Mouse (Mus musculus): ENCODE measurements at regions not wholly inside any gene's neighbourhood (a gene's known extent, or its start where the extent isn't known, plus 50 kb on each side); places are given as distances from the start of the nearest gene placed in this dataset.

- no peak for DNase-seq
- Histone ChIP-seq H3K4me1 (replicated peaks; ENCODE audit: control insufficient read depth, insufficient read depth, low read length) (no peaks in the 10 kb centered on the region), H3K27ac (ENCODE audit: control insufficient read depth, insufficient read depth, low read length) (no peak overlapping the region), H3K36me3 (ENCODE audit: control insufficient read depth, insufficient read depth, low read length) (no peaks in the 10 kb centered on the region), H3K4me3 (ENCODE audit: control insufficient read depth, insufficient read depth, low read length) (no peak overlapping the region), H3K27me3 (ENCODE audit: control insufficient read depth, insufficient read depth, low read length) (no peaks in the 10 kb centered on the region)
- TF ChIP-seq CTCF (IDR thresholded peaks at IDR 0.05; ENCODE audit: borderline replicate concordance, control insufficient read depth, extremely low read depth, insufficient read depth, low read length, poor library complexity) (no peak), POLR2A (IDR thresholded peaks at IDR 0.05; ENCODE audit: control insufficient read depth, extremely low read depth, insufficient read depth, low read length, poor library complexity) (no peak)
- 82% methylated on average over 6 of the region's 7 CpGs for WGBS
These were observed 697.3 kb downstream of the Cypt12 start for GRCm38 (mm10) chr3:18645481-18645880.

- no peak for DNase-seq
- 93% methylated on average over 7 of the region's 7 CpGs for WGBS
- no peak for TF ChIP-seq POLR2A (IDR thresholded peaks at IDR 0.05; ENCODE audit: control insufficient read depth, extremely low read depth, insufficient read depth, low read length, poor library complexity)
- TF ChIP-seq CTCF (IDR thresholded peaks at IDR 0.05; ENCODE audit: borderline replicate concordance, control insufficient read depth, extremely low read depth, insufficient read depth, low read length, poor library complexity), result no peak
- H3K4me1 ChIP-seq (replicated peaks; ENCODE audit: control insufficient read depth, insufficient read depth, low read length), result no peaks in the 10 kb centered on the region
- H3K36me3 ChIP-seq (ENCODE audit: control insufficient read depth, insufficient read depth, low read length), result no peaks in the 10 kb centered on the region
- no peaks in the 10 kb centered on the region for H3K27me3 ChIP-seq (ENCODE audit: control insufficient read depth, insufficient read depth, low read length)
- no peak overlapping the region for H3K27ac ChIP-seq (ENCODE audit: control insufficient read depth, insufficient read depth, low read length)
- no peak overlapping the region for H3K4me3 ChIP-seq (ENCODE audit: control insufficient read depth, insufficient read depth, low read length)
These were observed 697.7 kb downstream of the Cypt12 start for GRCm38 (mm10) chr3:18645927-18646326.

- no peak overlapping the region for H3K27ac ChIP-seq (ENCODE audit: control insufficient read depth, insufficient read depth, low read length)
- no peak overlapping the region for H3K4me3 ChIP-seq (ENCODE audit: control insufficient read depth, insufficient read depth, low read length)
- no peaks in the 10 kb centered on the region for H3K4me1 ChIP-seq (replicated peaks; ENCODE audit: control insufficient read depth, insufficient read depth, low read length)
- no peaks in the 10 kb centered on the region for H3K27me3 ChIP-seq (ENCODE audit: control insufficient read depth, insufficient read depth, low read length)
- DNase-seq, result no peak
- TF ChIP-seq CTCF (IDR thresholded peaks at IDR 0.05; ENCODE audit: borderline replicate concordance, control insufficient read depth, extremely low read depth, insufficient read depth, low read length, poor library complexity) (no peak), POLR2A (IDR thresholded peaks at IDR 0.05; ENCODE audit: control insufficient read depth, extremely low read depth, insufficient read depth, low read length, poor library complexity) (no peak)
- 87% methylated on average over 1 of the region's 1 CpGs for WGBS
- H3K36me3 ChIP-seq (ENCODE audit: control insufficient read depth, insufficient read depth, low read length), result no peaks in the 10 kb centered on the region
These were observed 705.3 kb downstream of the Cypt12 start for GRCm38 (mm10) chr3:18653557-18653956.

- H3K36me3 ChIP-seq (ENCODE audit: control insufficient read depth, insufficient read depth, low read length), result no peaks in the 10 kb centered on the region
- H3K4me1 ChIP-seq (replicated peaks; ENCODE audit: control insufficient read depth, insufficient read depth, low read length), result no peaks in the 10 kb centered on the region
- no peak overlapping the region for H3K27ac ChIP-seq (ENCODE audit: control insufficient read depth, insufficient read depth, low read length)
- TF ChIP-seq POLR2A (IDR thresholded peaks at IDR 0.05; ENCODE audit: control insufficient read depth, extremely low read depth, insufficient read depth, low read length, poor library complexity), result no peak
- TF ChIP-seq CTCF (IDR thresholded peaks at IDR 0.05; ENCODE audit: borderline replicate concordance, control insufficient read depth, extremely low read depth, insufficient read depth, low read length, poor library complexity), result no peak
- no peak for DNase-seq
- H3K27me3 ChIP-seq (ENCODE audit: control insufficient read depth, insufficient read depth, low read length), result no peaks in the 10 kb centered on the region
- WGBS, result 87% methylated on average over 2 of the region's 2 CpGs
- H3K4me3 ChIP-seq (ENCODE audit: control insufficient read depth, insufficient read depth, low read length), result no peak overlapping the region
These were observed 717.5 kb downstream of the Cypt12 start for GRCm38 (mm10) chr3:18665738-18666137.

- Histone ChIP-seq H3K36me3 (ENCODE audit: control insufficient read depth, insufficient read depth, low read length) (no peaks in the 10 kb centered on the region), H3K27ac (ENCODE audit: control insufficient read depth, insufficient read depth, low read length) (no peak overlapping the region), H3K4me1 (replicated peaks; ENCODE audit: control insufficient read depth, insufficient read depth, low read length) (no peaks in the 10 kb centered on the region), H3K27me3 (ENCODE audit: control insufficient read depth, insufficient read depth, low read length) (no peaks in the 10 kb centered on the region), H3K4me3 (ENCODE audit: control insufficient read depth, insufficient read depth, low read length) (no peak overlapping the region)
- DNase-seq, result no peak
- 98% methylated on average over 4 of the region's 4 CpGs for WGBS
- TF ChIP-seq CTCF (IDR thresholded peaks at IDR 0.05; ENCODE audit: borderline replicate concordance, control insufficient read depth, extremely low read depth, insufficient read depth, low read length, poor library complexity) (no peak), POLR2A (IDR thresholded peaks at IDR 0.05; ENCODE audit: control insufficient read depth, extremely low read depth, insufficient read depth, low read length, poor library complexity) (no peak)
These were observed 719.5 kb downstream of the Cypt12 start for GRCm38 (mm10) chr3:18667726-18668125.

GRCm38 (mm10) chr3:18668936-18669335 lies 720.7 kb downstream of the Cypt12 start:
- DNase-seq, result no peak
- Histone ChIP-seq H3K27ac (ENCODE audit: control insufficient read depth, insufficient read depth, low read length) (no peak overlapping the region), H3K4me1 (replicated peaks; ENCODE audit: control insufficient read depth, insufficient read depth, low read length) (no peaks in the 10 kb centered on the region), H3K27me3 (ENCODE audit: control insufficient read depth, insufficient read depth, low read length) (no peaks in the 10 kb centered on the region), H3K36me3 (ENCODE audit: control insufficient read depth, insufficient read depth, low read length) (no peaks in the 10 kb centered on the region), H3K4me3 (ENCODE audit: control insufficient read depth, insufficient read depth, low read length) (no peak overlapping the region)
- TF ChIP-seq CTCF (IDR thresholded peaks at IDR 0.05; ENCODE audit: borderline replicate concordance, control insufficient read depth, extremely low read depth, insufficient read depth, low read length, poor library complexity) (no peak), POLR2A (IDR thresholded peaks at IDR 0.05; ENCODE audit: control insufficient read depth, extremely low read depth, insufficient read depth, low read length, poor library complexity) (no peak)
- WGBS, result 89% methylated on average over 3 of the region's 3 CpGs

- no peak for TF ChIP-seq CTCF (IDR thresholded peaks at IDR 0.05; ENCODE audit: borderline replicate concordance, control insufficient read depth, extremely low read depth, insufficient read depth, low read length, poor library complexity)
- no peak for TF ChIP-seq POLR2A (IDR thresholded peaks at IDR 0.05; ENCODE audit: control insufficient read depth, extremely low read depth, insufficient read depth, low read length, poor library complexity)
These were observed 722.0 kb downstream of the Cypt12 start for GRCm38 (mm10) chr3:18670203-18670700.

More at GRCm38 (mm10) chr3:18670203-18670700, 722.0 kb downstream of the Cypt12 start:
- Histone ChIP-seq H3K4me1 (replicated peaks; ENCODE audit: control insufficient read depth, insufficient read depth, low read length) (no peaks in the 10 kb centered on the region), H3K27ac (ENCODE audit: control insufficient read depth, insufficient read depth, low read length) (no peak overlapping the region), H3K27me3 (ENCODE audit: control insufficient read depth, insufficient read depth, low read length) (no peaks in the 10 kb centered on the region), H3K4me3 (ENCODE audit: control insufficient read depth, insufficient read depth, low read length) (no peak overlapping the region), H3K36me3 (ENCODE audit: control insufficient read depth, insufficient read depth, low read length) (no peaks in the 10 kb centered on the region)
- DNase-seq, result no peak
- 93% methylated on average over 5 of the region's 5 CpGs for WGBS

Measured in thymus, adult 2 months (tissue).